In the genomic region with DNA sequence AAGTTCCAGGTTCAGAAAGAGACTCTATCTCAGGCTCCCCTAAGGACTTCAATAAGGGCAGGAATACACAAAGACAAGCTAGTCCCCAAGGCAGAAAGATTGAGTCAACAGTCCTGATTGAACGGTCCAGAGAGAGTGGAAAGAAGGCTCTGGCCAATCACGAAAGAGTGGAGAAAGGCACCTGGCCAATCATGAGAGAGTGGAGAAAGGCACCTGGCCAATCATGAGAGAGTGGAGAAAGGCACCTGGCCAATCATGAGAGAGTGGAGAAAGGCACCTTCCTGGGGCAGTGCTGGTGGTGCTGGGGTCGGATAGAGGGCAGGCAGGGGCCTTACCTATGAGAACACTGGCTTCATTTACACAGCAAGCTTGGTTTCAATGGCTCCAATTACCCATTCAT, we compare ENCODE assay signal across 25 mouse cellular contexts. TPM values are rescaled to one million over a fixed set of nuclear protein-coding genes. Genes with fewer than 3 reads are reported as not detected.
DNase-seq lines count a peak whose midpoint lies in the region; ATAC-seq lines count a peak whose summit lies in the region.
"Had no signal": no experiment of that assay in that cellular context is flagged by ENCODE, and none has a peak within 500 bp of the region (broad histone marks: within the 10 kb centered on the region; RNA-seq: fewer than 3 reads in every experiment).

No protein-coding gene starts in this region.

- no peak for DNase-seq in limb, embryonic 10.5 days (ENCODE audit: low spot score)
- peak; percentile 37 for DNase-seq in embryonic facial prominence, embryonic 10.5 days (ENCODE audit: low spot score)
- peak; percentile 17 for DNase-seq in forelimb bud, embryonic 11.5 days (ENCODE audit: low read depth, low spot score)
- no peak for DNase-seq in left cerebral cortex, adult 9 months (ENCODE audit: low spot score in 2 of 2)
- no peak for DNase-seq in left cerebral cortex, postnatal 10 days (ENCODE audit: extremely low spot score in 1 of 2, low spot score in 2 of 2)
- DNase-seq in adrenal gland, postnatal 25 days, result no peak
- DNase-seq: adrenal gland, adult 8-10 months; B cell, adult 2 months; cerebellum, adult 11 months; cerebellum, adult 8-10 months; cerebellum, postnatal 14 days; embryo, embryonic 11 days; gastrocnemius, postnatal 36 days; heart, adult 11 months; heart, postnatal 36 days had no signal

- intact Hi-C loops in left cerebral cortex, postnatal 10 days (cut with DNase I), result no loop called here

- H3K36me3 ChIP-seq in limb, embryonic 12.5 days, result no peaks in the 10 kb centered on the region
- H3K36me3 ChIP-seq in limb, embryonic 10.5 days, result no peaks in the 10 kb centered on the region
- no peaks in the 10 kb centered on the region for H3K36me3 ChIP-seq in embryonic facial prominence, embryonic 10.5 days (replicated peaks)
- H3K36me3 ChIP-seq: embryonic facial prominence, embryonic 15.5 days; forebrain, embryonic 10.5 days; heart, embryonic 13.5 days; hindbrain, embryonic 15.5 days had no signal

- H3K9ac ChIP-seq in limb, embryonic 12.5 days (replicated peaks), result no peak overlapping the region
- H3K9ac ChIP-seq: embryonic facial prominence, embryonic 15.5 days; heart, embryonic 13.5 days; hindbrain, embryonic 15.5 days had no signal

- H3K4me3 ChIP-seq in limb, embryonic 12.5 days (replicated peaks), result no peak overlapping the region
- H3K4me3 ChIP-seq in limb, embryonic 10.5 days, result no peak overlapping the region
- H3K4me3 ChIP-seq in embryonic facial prominence, embryonic 10.5 days, result no peak overlapping the region
- H3K4me3 ChIP-seq: embryonic facial prominence, embryonic 15.5 days; erythroblast, embryonic 14.5 days; forebrain, embryonic 10.5 days; heart, embryonic 13.5 days; hindbrain, embryonic 15.5 days had no signal

- H3K9me3 ChIP-seq in limb, embryonic 12.5 days, result no peaks in the 10 kb centered on the region
- no peaks in the 10 kb centered on the region for H3K9me3 ChIP-seq in limb, embryonic 10.5 days (replicated peaks)
- H3K9me3 ChIP-seq in embryonic facial prominence, embryonic 10.5 days, result no peaks in the 10 kb centered on the region
- H3K9me3 ChIP-seq: embryonic facial prominence, embryonic 15.5 days; forebrain, embryonic 10.5 days; heart, embryonic 13.5 days; hindbrain, embryonic 15.5 days had no signal

- no peaks in the 10 kb centered on the region for H3K27me3 ChIP-seq in limb, embryonic 12.5 days
- H3K27me3 ChIP-seq in limb, embryonic 10.5 days (ENCODE audit: low read depth, poor library complexity, severe bottlenecking), result no peaks in the 10 kb centered on the region
- H3K27me3 ChIP-seq in embryonic facial prominence, embryonic 10.5 days (replicated peaks; ENCODE audit: low read depth, poor library complexity, severe bottlenecking), result no peaks in the 10 kb centered on the region
- H3K27me3 ChIP-seq: embryonic facial prominence, embryonic 15.5 days; heart, embryonic 13.5 days; hindbrain, embryonic 15.5 days; Patski had no signal

- H3K27ac ChIP-seq in limb, embryonic 12.5 days, result peak overlapping the region; percentile 53; the same call in 1 of the 2 replicates
- H3K27ac ChIP-seq in limb, embryonic 10.5 days, result no peak overlapping the region; the same call in 1 of the 2 replicates
- H3K27ac ChIP-seq in embryonic facial prominence, embryonic 10.5 days (replicated peaks), result no peak overlapping the region
- H3K27ac ChIP-seq: embryonic facial prominence, embryonic 15.5 days; heart, embryonic 13.5 days; hindbrain, embryonic 15.5 days had no signal

- no peak for ATAC-seq in limb, embryonic 12.5 days (ENCODE audit: insufficient number of reproducible peaks, insufficient read depth, low FRiP score, low TSS enrichment, low read depth)
- ATAC-seq: CD4-positive, CD25-positive, alpha-beta regulatory T cell, adult 4 months; forebrain, embryonic 14.5 days; Patski had no signal

- 87% methylated on average over 3 of the region's 3 CpGs for WGBS in limb, embryonic 12.5 days
- 80% methylated on average over 3 of the region's 3 CpGs for WGBS in limb, embryonic 10.5 days
- WGBS in embryonic facial prominence, embryonic 10.5 days, result 78% methylated on average over 3 of the region's 3 CpGs

- peaks cover 43% of the 10 kb centered on the region for H3K4me1 ChIP-seq in limb, embryonic 12.5 days (replicated peaks)
- peaks cover 39% of the 10 kb centered on the region for H3K4me1 ChIP-seq in limb, embryonic 10.5 days
- H3K4me1 ChIP-seq in embryonic facial prominence, embryonic 10.5 days, result peaks cover 45% of the 10 kb centered on the region

- no peak overlapping the region for H3K4me2 ChIP-seq in limb, embryonic 12.5 days
- H3K4me2 ChIP-seq: embryonic facial prominence, embryonic 15.5 days; heart, embryonic 13.5 days; hindbrain, embryonic 15.5 days had no signal

RNA-seq across cellular contexts. Expression of a gene that starts 28.2 kb away (rescaled TPM):
- 4.5 and 7.6 TPM in 2 replicates for polyA plus RNA-seq in limb, embryonic 12.5 days (2016; fragmentation: Nextera tagmentation; extraction: Ambion mirVana)
- 0.45 and 2.2 TPM in 2 replicates for polyA plus RNA-seq in limb, embryonic 10.5 days (2016; fragmentation: Nextera tagmentation; extraction: Ambion mirVana)
- 2.0 and 2.2 TPM in 2 replicates for polyA plus RNA-seq in embryonic facial prominence, embryonic 10.5 days (2016; fragmentation: Nextera tagmentation; extraction: Ambion mirVana)
- total RNA-seq in left cerebral cortex, postnatal 10 days (2021), result 1 to 10 TPM; 1.1 to 1.4 TPM
- 1.1 and 1.5 TPM in 2 replicates for total RNA-seq in adrenal gland, postnatal 25 days (2021)
- total RNA-seq: common myeloid progenitor, adult 5-6 weeks had no signal
- polyA plus RNA-seq: erythroblast, embryonic 14.5 days had no signal

Comparison
In these comparisons a context has a peak if more than half of its experiments do, and no peak if none do; other contexts are left out.
1. DNase-seq: peak in embryonic facial prominence, embryonic 10.5 days (single experiment) and forelimb bud, embryonic 11.5 days (single experiment); none in limb, embryonic 10.5 days (single experiment), left cerebral cortex, adult 9 months (0 of 2), left cerebral cortex, postnatal 10 days (0 of 2) and adrenal gland, postnatal 25 days (single experiment).